Mouse (Mus musculus) kidney, embryonic 15.5 days (tissue): ENCODE data around the gene D630003M21Rik. TPM values are rescaled to one million over a fixed set of nuclear protein-coding genes. Genes with fewer than 3 reads are reported as not detected.

ENCODE experiments used
- ATAC-seq: fragments of 200-750 bp; cut with Nextera tagmentation; replicated peaks from 2 replicates; pipeline ENCODE4 v1.8.0; 2017; ENCODE audit warnings: moderate TSS enrichment; ENCODE audit not compliant: low FRiP score
- H3K27ac ChIP-seq: fragments of 300-500 bp; sonication (generic); 2 replicates; pipeline ENCODE4 v1.5.1; 2015; ENCODE audit warnings: mild to moderate bottlenecking, inconsistent platforms
- H3K27me3 ChIP-seq: fragments of 300-500 bp; sonication (generic); 2 replicates; pipeline ENCODE4 v1.6.1; 2015; ENCODE audit warnings: inconsistent platforms
- H3K36me3 ChIP-seq: fragments of 300-500 bp; sonication (generic); 2 replicates; pipeline ENCODE4 v1.6.1; 2015; ENCODE audit warnings: inconsistent platforms
- H3K4me1 ChIP-seq: fragments of 300-500 bp; sonication (generic); 2 replicates; pipeline ENCODE4 v1.6.1; 2015; ENCODE audit warnings: inconsistent platforms
- H3K4me2 ChIP-seq: fragments of 300-500 bp; sonication (generic); 2 replicates; pipeline ENCODE4 v1.6.1; 2015; ENCODE audit warnings: moderate library complexity, mild to moderate bottlenecking, inconsistent platforms
- H3K4me3 ChIP-seq: fragments of 300-500 bp; sonication (generic); replicated peaks from 2 replicates; pipeline ENCODE4 v1.5.1; 2015; ENCODE audit warnings: mild to moderate bottlenecking, inconsistent platforms
- H3K9ac ChIP-seq: fragments of 300-500 bp; sonication (generic); 2 replicates; pipeline ENCODE4 v1.6.1; 2015; ENCODE audit warnings: mild to moderate bottlenecking, inconsistent platforms
- H3K9me3 ChIP-seq: fragments of 300-500 bp; sonication (generic); replicated peaks from 2 replicates; pipeline ENCODE4 v1.6.1; 2016; ENCODE audit warnings: inconsistent platforms
- WGBS: fragments of 180-500 bp; shearing (Covaris S2); methylation state at CpG from one replicate; pipeline ENCODE4 v1.1.7; 2015; ENCODE audit warnings: mixed read lengths; 5-methylcytosine and 5-hydroxymethylcytosine counted together
- polyA plus RNA-seq: library from polyadenylated mRNA; unstranded; fragments of >200 nt; fragmentation: Nextera tagmentation; extraction: Ambion mirVana; gene quantifications from 2 replicates; pipeline ENCODE4 v1.2.1, GENCODE M21; 2015

D630003M21Rik gene
- polyA plus RNA-seq, 1 experiment from 2014 or later, result 7.7 TPM

GRCm38 (mm10) chr2:158144750-158145527, 84.1 kb downstream of the D630003M21Rik start:
- 0 out of 2 replicates have a peak, but pooled peaks cover 4% of the 10 kb centered on the region for H3K27me3 ChIP-seq
- no peak overlapping the region for H3K9ac ChIP-seq
- 85% methylated on average over 6 of the region's 6 CpGs for WGBS
- no peaks in the 10 kb centered on the region for H3K36me3 ChIP-seq
- peak overlapping the region; percentile 55 for H3K4me3 ChIP-seq
- peaks cover 57% of the 10 kb centered on the region for H3K4me1 ChIP-seq
- no peak for ATAC-seq
- peak overlapping the region; percentile 86 for H3K4me2 ChIP-seq
- no peaks in the 10 kb centered on the region for H3K9me3 ChIP-seq
- H3K27ac ChIP-seq, result no peak overlapping the region

DNA sequence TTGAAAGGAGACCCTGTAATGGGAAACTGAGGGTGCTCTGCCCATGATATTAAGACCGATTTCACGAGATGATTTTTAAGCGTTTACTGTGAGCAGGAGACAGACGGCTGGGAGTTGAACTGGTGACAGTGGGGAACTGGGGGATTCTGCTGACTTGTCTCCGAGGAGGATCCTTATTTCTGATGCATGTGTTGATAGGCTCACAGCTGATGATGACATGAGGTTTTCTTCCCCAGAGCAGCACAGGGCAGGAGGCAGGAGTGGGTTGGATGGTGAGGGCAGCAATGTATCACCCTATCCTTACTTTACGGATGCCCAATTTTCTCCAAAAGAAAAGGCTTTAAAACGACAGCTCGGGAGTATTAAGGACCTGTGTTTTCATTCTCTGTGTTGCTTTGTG, 84.8 kb downstream of the D630003M21Rik start:
- no peak for ATAC-seq
- no peaks in the 10 kb centered on the region for H3K36me3 ChIP-seq
- H3K4me2 ChIP-seq, result peak overlapping the region; percentile 86
- H3K9me3 ChIP-seq, result no peaks in the 10 kb centered on the region
- no peak overlapping the region for H3K4me3 ChIP-seq
- no peak overlapping the region for H3K9ac ChIP-seq
- H3K27me3 ChIP-seq, result 0 out of 2 replicates have a peak, but pooled peaks cover 4% of the 10 kb centered on the region
- 54% methylated on average over 8 of the region's 8 CpGs for WGBS
- peaks cover 64% of the 10 kb centered on the region for H3K4me1 ChIP-seq
- H3K27ac ChIP-seq, result 0 out of 2 replicates have a peak overlapping the region, but pooled peaks have one; percentile 3

- no peak for ATAC-seq
- no peaks in the 10 kb centered on the region for H3K36me3 ChIP-seq
- WGBS, result 63% methylated on average over 3 of the region's 3 CpGs
- no peak overlapping the region for H3K4me3 ChIP-seq
- peak overlapping the region; percentile 86; the same call in 1 of the 2 replicates for H3K4me2 ChIP-seq
- H3K27ac ChIP-seq, result 0 out of 2 replicates have a peak overlapping the region, but pooled peaks have one; percentile 3
- H3K4me1 ChIP-seq, result peaks cover 67% of the 10 kb centered on the region
- 0 out of 2 replicates have a peak, but pooled peaks cover 4% of the 10 kb centered on the region for H3K27me3 ChIP-seq
- H3K9me3 ChIP-seq, result no peaks in the 10 kb centered on the region
- H3K9ac ChIP-seq, result no peak overlapping the region
These were observed 85.2 kb downstream of the D630003M21Rik start for GRCm38 (mm10) chr2:158143816-158144215.

- Histone ChIP-seq H3K27ac (0 out of 2 replicates have a peak overlapping the region, but pooled peaks have one; percentile 29), H3K27me3 (0 out of 2 replicates have a peak, but pooled peaks cover 4% of the 10 kb centered on the region), H3K4me2 (peak overlapping the region; percentile 18; the same call in 1 of the 2 replicates), H3K4me1 (peaks cover 67% of the 10 kb centered on the region), H3K9me3 (no peaks in the 10 kb centered on the region), H3K4me3 (no peak overlapping the region), H3K36me3 (no peaks in the 10 kb centered on the region), H3K9ac (no peak overlapping the region)
- no peak for ATAC-seq
- 70% methylated on average over 18 of the region's 18 CpGs for WGBS
These were observed 86.0 kb downstream of the D630003M21Rik start for GRCm38 (mm10) chr2:158142981-158143380.

DNA sequence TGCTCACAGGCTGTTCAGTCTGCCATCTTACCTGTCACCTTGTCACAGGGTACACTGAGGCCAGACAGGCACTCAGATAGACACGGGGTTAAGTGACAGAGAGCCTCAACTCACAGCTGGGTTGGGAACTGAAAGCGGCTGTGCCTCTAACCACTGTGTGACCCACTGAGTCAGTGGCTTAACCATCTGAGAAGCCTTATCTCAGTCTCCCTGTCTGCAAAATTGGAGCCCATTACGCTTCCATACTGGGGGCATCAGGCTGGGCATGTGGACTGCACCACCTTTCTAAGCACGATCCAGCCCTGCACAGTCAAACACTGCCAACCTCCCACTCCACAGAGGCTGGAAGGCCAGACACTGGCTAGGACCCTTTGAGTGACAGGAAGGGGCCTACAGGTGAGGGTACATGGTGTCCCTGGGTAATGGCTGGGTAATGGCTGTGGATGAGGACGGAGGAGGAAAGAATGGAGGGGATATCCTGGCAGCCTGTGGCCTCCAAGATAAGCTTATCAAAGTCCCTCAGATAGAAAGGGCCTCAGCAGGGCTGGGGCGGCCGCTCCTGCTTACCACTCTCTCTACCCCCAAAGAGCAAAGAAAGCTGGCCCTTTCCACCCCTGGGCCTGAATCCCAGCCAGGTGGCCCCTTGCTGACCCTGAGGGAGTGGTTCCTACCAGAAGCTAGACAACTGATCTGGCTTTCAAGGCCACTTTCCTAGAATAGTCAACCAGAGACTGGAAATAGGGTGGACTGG, 87.2 kb downstream of the D630003M21Rik start:
- Histone ChIP-seq H3K9ac (no peak overlapping the region), H3K9me3 (no peaks in the 10 kb centered on the region), H3K27me3 (0 out of 2 replicates have a peak, but pooled peaks cover 4% of the 10 kb centered on the region), H3K36me3 (no peaks in the 10 kb centered on the region), H3K4me3 (no peak overlapping the region), H3K4me1 (peaks cover 72% of the 10 kb centered on the region), H3K27ac (0 out of 2 replicates have a peak overlapping the region, but pooled peaks have one; percentile 9), H3K4me2 (no peak overlapping the region)
- 78% methylated on average over 7 of the region's 7 CpGs for WGBS
- peak; percentile 26; the same call in 1 of the 2 replicates for ATAC-seq

DNA sequence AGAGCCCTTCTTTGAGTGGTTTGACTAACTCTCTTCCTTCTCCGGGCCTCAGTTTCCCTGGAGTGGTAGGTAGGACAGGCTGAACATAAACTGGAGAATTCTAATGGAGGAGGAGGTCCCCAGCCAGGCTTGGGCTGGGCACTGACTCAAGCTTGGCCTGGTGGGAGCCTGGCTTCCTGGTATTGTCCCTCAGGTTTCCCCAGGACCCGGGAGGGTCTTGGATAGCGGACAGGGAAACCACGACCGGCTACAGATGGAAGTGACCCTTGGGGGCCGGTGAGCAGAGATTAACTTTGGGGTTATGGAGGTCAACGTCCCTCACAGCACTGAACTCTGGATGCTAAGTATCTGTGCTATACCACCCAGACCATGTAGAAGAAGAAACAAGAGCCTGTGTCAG, 87.8 kb downstream of the D630003M21Rik start:
- no peak overlapping the region for H3K4me2 ChIP-seq
- no peak overlapping the region for H3K4me3 ChIP-seq
- no peak for ATAC-seq
- peaks cover 73% of the 10 kb centered on the region for H3K4me1 ChIP-seq
- 0 out of 2 replicates have a peak overlapping the region, but pooled peaks have one; percentile 9 for H3K27ac ChIP-seq
- WGBS, result 69% methylated on average over 7 of the region's 7 CpGs
- no peak overlapping the region for H3K9ac ChIP-seq
- 0 out of 2 replicates have a peak, but pooled peaks cover 4% of the 10 kb centered on the region for H3K27me3 ChIP-seq
- H3K36me3 ChIP-seq, result no peaks in the 10 kb centered on the region
- no peaks in the 10 kb centered on the region for H3K9me3 ChIP-seq

GRCm38 (mm10) chr2:158140664-158141063, 88.4 kb downstream of the D630003M21Rik start:
- Histone ChIP-seq H3K4me3 (no peak overlapping the region), H3K27me3 (0 out of 2 replicates have a peak, but pooled peaks cover 4% of the 10 kb centered on the region), H3K9ac (no peak overlapping the region), H3K4me2 (no peak overlapping the region), H3K9me3 (no peaks in the 10 kb centered on the region), H3K27ac (no peak overlapping the region), H3K36me3 (no peaks in the 10 kb centered on the region), H3K4me1 (peaks cover 73% of the 10 kb centered on the region)
- 80% methylated on average over 5 of the region's 5 CpGs for WGBS
- no peak for ATAC-seq

GRCm38 (mm10) chr2:158139628-158140027, 89.4 kb downstream of the D630003M21Rik start:
- Histone ChIP-seq H3K4me3 (no peak overlapping the region), H3K36me3 (no peaks in the 10 kb centered on the region), H3K4me2 (no peak overlapping the region), H3K9me3 (no peaks in the 10 kb centered on the region), H3K4me1 (peaks cover 63% of the 10 kb centered on the region), H3K27ac (peak overlapping the region; percentile 45; the same call in 1 of the 2 replicates), H3K27me3 (no peaks in the 10 kb centered on the region), H3K9ac (no peak overlapping the region)
- no peak for ATAC-seq
- 40% methylated on average over 7 of the region's 7 CpGs for WGBS

DNA sequence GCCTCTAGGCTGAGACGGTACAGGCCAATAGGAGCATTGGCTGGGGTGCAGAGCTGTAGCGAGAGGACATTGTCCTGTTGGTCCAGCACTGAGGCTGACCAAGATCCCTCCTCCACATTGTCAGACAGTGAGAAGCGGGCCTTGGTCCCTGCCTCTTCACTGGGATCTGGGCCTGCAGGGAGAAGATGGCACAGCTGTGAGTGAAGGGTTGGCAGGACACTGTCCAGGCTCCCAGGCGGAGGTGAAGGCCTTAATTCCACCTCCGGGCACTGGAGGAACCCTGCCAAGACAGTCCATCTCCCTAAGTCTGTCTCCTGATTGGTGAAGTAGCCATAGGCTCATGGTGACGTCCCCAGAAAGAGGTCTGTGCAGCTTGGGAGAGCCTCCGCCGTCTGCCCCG, 90.2 kb downstream of the D630003M21Rik start:
- Histone ChIP-seq H3K36me3 (peaks cover 6% of the 10 kb centered on the region; the same call in 1 of the 2 replicates), H3K9ac (no peak overlapping the region), H3K4me2 (no peak overlapping the region), H3K27me3 (no peaks in the 10 kb centered on the region), H3K9me3 (no peaks in the 10 kb centered on the region), H3K4me3 (no peak overlapping the region), H3K4me1 (peaks cover 55% of the 10 kb centered on the region), H3K27ac (no peak overlapping the region)
- WGBS, result 95% methylated on average over 9 of the region's 9 CpGs
- no peak for ATAC-seq

DNA sequence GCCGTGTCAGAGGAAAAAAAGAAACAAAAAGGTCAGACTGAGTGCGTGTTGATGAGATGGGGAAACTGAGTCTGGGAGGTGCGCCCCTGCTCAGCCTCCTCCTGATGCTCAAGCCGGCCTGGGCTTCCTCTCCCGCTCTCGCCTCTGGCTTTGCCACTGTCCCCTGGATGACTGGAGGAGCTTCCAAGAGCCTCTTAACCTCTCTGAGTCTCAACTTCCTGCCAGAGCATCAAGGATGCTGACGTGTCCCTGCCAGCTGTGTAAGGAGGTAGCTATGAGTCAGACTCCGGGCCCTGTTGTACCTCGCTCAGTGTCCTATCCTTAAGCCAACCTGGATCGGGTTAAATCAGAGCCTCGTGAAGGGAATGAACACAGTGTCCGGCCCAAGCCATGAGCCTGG, 91.3 kb downstream of the D630003M21Rik start:
- no peaks in the 10 kb centered on the region for H3K9me3 ChIP-seq
- peaks cover 47% of the 10 kb centered on the region for H3K4me1 ChIP-seq
- ATAC-seq, result no peak
- no peak overlapping the region for H3K9ac ChIP-seq
- H3K4me3 ChIP-seq, result no peak overlapping the region
- H3K36me3 ChIP-seq, result peaks cover 7% of the 10 kb centered on the region; the same call in 1 of the 2 replicates
- H3K27me3 ChIP-seq, result no peaks in the 10 kb centered on the region
- no peak overlapping the region for H3K4me2 ChIP-seq
- H3K27ac ChIP-seq, result no peak overlapping the region
- 75% methylated on average over 12 of the region's 12 CpGs for WGBS

- H3K27me3 ChIP-seq, result no peaks in the 10 kb centered on the region
- 40% methylated on average over 7 of the region's 7 CpGs for WGBS
- H3K36me3 ChIP-seq, result peaks cover 7% of the 10 kb centered on the region; the same call in 1 of the 2 replicates
- ATAC-seq, result no peak
- H3K9ac ChIP-seq, result no peak overlapping the region
- H3K4me2 ChIP-seq, result no peak overlapping the region
- H3K27ac ChIP-seq, result 0 out of 2 replicates have a peak overlapping the region, but pooled peaks have one; percentile 13
- peaks cover 32% of the 10 kb centered on the region for H3K4me1 ChIP-seq
- no peak overlapping the region for H3K4me3 ChIP-seq
- H3K9me3 ChIP-seq, result no peaks in the 10 kb centered on the region
These were observed 92.8 kb downstream of the D630003M21Rik start for GRCm38 (mm10) chr2:158136205-158136604.
